Mouse (Mus musculus) adrenal gland, postnatal 36 days (tissue): ENCODE measurements around the gene Igf1r. TPM values are rescaled to one million over a fixed set of nuclear protein-coding genes. Genes with fewer than 3 reads are reported as not detected.
A peak's percentile ranks its signal among the peaks of the same experiment; 100 is the strongest.

Source experiments
- DNase-seq, 2 experiments: peaks; one replicate each; pipeline ENCODE4 v3.0.0; 2021; ENCODE audit warnings: mixed read lengths in 1 of 2
- total RNA-seq, 2 experiments: library from RNA; stranded (reverse); gene quantifications; 2 replicates each; pipeline ENCODE4 v1.2.3; 2021

Igf1r gene
- total RNA-seq, 2 experiments from 2014 or later: 74.1 to 87.4 TPM

- no peak for DNase-seq
Measured at GRCm38 (mm10) chr7:68227621-68228020, 275.0 kb downstream of the Igf1r start.

DNA sequence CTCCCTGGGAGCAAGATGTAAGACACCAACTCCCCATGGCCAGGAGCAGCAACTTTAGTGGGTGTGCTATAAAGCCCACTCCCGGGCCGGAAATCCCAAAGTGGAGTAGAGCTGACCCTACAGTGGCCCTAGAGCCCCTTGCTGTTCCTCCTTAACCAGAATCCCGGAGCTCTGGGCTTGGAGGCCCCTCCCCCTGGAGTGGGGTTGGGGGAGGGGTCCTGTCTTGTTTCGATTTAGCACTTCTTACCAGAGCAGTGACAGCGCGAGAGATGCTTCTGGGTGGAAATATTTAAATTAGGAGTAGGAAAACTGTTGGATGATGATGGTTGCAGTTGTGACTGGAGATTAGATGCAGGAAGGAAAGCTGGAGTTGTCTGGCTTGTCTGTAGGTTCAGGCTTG lies 275.9 kb downstream of the Igf1r start:
- DNase-seq: no peak

DNA sequence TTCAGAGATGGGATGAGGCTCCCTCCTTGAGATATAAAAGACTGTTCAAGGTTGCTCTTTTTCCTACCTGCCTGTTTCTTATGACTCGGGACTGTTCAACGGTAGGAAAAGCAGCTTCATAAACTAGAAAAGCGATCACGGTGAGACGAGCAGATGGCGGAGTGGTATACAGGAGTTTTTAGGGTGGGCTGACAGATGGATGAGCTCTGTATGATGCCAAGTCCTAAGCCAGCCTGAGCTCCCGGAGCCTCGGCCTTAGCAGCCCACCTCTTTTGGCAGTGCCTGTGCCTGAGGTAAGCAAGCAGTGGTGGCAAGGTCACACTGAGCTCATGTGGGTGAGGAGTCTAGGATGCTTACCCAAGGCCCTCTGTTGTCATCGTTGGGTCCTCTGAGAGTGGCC lies 278.2 kb downstream of the Igf1r start:
- DNase-seq: no peak

- no peak for DNase-seq
Measured at GRCm38 (mm10) chr7:68232521-68232920, 279.9 kb downstream of the Igf1r start.

- peak; percentile 33 to 52 for DNase-seq
Measured at GRCm38 (mm10) chr7:68233619-68234223, 281.1 kb downstream of the Igf1r start.

DNA sequence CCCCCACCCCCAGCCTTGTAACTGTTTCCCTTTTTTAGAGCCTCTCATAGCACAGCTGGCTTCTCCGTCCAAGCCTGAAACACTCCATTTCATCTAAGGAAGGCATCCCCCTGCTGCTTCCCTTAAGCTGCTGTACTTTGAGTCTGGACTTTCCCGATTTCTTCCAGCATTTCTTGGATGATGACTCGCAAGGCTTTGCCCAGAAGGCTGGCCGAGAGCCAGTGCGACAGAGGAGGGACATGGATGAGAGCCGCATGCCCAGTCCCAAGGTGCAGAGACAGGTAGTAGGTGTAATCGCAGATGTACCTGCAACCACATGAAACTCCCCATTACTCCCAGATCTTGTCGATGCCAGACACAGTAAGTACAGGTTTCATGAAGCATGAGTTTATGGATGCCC lies 284.2 kb downstream of the Igf1r start:
- no peak for DNase-seq

GRCm38 (mm10) chr7:68239220-68239827 lies 286.7 kb downstream of the Igf1r start:
- no peak for DNase-seq

DNA sequence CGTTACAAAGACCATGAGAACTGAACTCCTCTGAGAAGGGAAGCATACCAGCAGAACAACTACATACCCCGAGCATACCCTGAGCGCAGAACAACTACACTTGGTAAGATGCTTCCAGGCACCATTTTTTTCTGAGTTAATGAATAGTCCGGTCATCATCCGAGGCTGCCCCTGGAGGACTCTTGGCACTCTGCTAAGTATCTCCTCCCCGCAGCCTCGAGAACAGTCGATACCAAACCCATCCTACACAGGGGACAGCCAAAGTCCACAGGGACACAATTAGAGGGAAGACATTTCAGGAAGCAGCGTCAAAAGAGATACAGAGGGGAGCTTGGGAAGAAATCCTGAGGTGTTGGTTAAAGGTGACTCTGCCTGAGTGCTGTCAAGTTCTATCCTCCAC lies 288.6 kb downstream of the Igf1r start:
- DNase-seq: no peak

- DNase-seq: no peak
Measured at GRCm38 (mm10) chr7:68245681-68246080, 293.1 kb downstream of the Igf1r start.

DNA sequence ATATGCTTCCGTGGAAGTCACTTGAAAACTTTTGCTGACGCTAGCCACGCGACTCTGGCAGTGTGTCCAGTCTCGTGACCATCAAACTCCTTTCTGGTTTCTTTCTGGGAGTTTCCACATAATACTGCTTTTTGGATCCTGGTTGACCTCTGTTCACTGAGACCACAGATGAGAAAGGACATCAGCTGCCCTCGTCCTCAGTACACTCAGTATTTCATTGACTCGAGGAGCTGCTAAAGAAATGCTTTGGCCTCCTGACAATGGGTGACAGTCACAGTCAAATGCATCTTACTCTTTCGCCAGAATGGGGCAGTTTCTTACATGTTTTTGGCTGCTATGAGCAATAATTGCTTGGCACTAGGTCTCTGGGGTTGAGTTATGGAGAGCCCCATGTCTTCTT lies 293.6 kb downstream of the Igf1r start:
- no peak for DNase-seq

GRCm38 (mm10) chr7:68250411-68250810 lies 297.8 kb downstream of the Igf1r start:
- DNase-seq: no peak

- DNase-seq: no peak
Measured at GRCm38 (mm10) chr7:68250902-68251301, 298.3 kb downstream of the Igf1r start.

DNA sequence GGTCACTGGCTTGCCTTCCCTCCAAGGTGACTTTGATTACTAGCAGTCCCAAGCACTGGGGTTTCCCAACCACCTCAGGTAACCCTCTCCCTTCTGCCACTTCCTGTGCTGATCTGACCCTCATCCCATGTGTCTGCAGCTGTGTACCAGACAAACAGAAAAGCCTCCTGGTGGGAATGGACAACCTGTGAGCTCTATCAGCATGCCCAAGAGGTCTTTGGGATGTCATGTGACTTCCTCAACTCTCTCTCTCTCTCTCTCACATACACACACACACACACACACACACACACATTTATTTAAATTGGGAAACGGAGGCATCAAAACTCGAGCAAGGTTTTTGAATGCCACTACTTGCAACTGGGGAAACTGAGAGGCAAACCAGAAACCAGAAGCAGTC lies 305.1 kb downstream of the Igf1r start:
- DNase-seq: no peak

GRCm38 (mm10) chr7:68258326-68259150 lies 305.9 kb downstream of the Igf1r start:
- no peak for DNase-seq

- DNase-seq: no peak
Measured at GRCm38 (mm10) chr7:68259523-68260081, 307.0 kb downstream of the Igf1r start.

- DNase-seq: no peak
Measured at GRCm38 (mm10) chr7:68262612-68263200, 310.1 kb downstream of the Igf1r start.

DNA sequence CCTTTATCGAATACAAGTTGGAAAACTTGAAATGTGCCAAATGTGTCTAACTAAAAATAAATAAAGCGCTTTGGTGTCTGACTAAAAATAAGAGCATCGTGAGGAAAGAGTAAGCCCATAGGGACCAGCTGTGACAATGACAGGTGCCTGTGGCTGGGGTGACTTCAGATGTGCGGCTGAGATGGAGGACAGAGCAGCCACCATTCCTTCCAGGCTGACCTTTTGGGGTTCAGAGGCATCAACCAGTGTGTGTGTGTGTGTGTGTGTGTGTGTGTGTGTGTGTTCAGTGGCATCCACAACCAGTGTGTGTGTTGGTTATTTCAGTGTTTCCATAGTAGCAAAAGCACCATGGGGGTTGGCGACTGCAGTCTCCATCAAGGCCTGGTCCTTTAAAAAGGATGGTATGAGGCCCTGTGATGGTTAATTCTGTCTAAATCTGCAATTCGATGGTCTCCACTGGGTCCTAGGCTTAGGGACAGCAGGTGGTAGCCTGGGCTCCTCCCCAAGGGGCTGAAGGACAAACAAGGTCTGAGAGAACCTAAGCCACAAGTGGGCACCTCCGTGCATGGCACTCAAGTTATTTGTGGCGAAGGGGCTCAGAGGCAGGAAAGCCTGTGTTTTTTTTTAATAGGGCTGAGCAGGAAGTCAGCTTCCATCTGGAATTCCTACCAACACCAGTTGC lies 310.9 kb downstream of the Igf1r start:
- no peak for DNase-seq

GRCm38 (mm10) chr7:68264028-68264453 lies 311.4 kb downstream of the Igf1r start, which contains the start of gene Pgpep1l:
Pgpep1l (minus strand) TSS chr7:68264233.
- peak; percentile 42 to 54 for DNase-seq

DNA sequence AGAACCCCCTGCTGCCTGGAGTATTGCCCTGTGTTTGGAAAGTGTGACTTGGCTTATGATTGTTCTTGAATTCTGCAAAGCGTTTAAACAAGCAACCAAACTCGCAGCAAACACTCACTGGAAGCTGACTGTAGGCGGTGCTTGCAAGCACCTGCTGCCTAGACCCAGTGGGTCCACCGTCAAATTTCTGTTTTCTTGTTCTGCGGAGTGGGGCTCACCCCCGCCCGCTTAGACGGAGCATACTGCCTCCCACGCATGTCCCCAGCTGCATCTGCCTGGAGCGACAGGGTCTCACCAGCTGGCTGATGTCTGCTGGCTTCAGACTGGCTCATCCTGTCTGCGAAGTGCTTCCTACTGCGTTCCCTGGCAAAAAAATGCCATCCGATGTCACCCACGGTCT lies 311.9 kb downstream of the Igf1r start:
- DNase-seq: peak; percentile 7 to 20

GRCm38 (mm10) chr7:68265391-68265790 lies 312.8 kb downstream of the Igf1r start:
- DNase-seq: no peak

DNA sequence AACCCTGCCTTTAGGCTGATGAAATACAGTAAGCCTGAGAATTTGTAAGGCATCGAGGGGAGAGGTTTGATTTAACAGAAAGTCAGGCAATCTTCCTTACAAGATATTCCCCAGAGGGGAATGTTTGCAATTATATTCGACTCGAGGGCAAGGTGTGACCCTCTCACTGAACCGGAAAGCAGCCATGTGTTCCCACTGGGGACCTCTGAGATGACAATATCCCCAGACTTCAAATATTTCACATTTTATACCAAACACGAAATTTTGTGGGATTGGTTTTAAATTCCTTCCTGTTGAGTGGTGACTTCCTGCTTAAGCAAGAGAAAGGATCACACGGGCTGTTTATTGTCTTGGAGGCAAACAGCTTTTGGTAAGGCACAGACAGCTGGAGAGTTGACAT lies 314.1 kb downstream of the Igf1r start:
- no peak for DNase-seq

- DNase-seq: no peak
Measured at GRCm38 (mm10) chr7:68270551-68270950, 317.9 kb downstream of the Igf1r start.
